Mouse (Mus musculus) lung, embryonic 16.5 days (tissue): ENCODE results near the gene Olfr766-ps1. TPM values are rescaled to one million over a fixed set of nuclear protein-coding genes. Genes with fewer than 3 reads are reported as not detected.
"Not testable (repeated sequence)": the region's sequence is repeated elsewhere in the genome, so short reads cannot be mapped to it uniquely, and the experiment has no call there.

Source experiments
- ATAC-seq: fragments of 200-750 bp; cut with Nextera tagmentation; 2 replicates; pipeline ENCODE4 v1.8.0; 2017; ENCODE audit warnings: low read depth, mild to moderate bottlenecking, moderate library complexity
- H3K27ac ChIP-seq: fragments of 300-500 bp; sonication (generic); 2 replicates; pipeline ENCODE4 v1.5.1; 2014; ENCODE audit warnings: mild to moderate bottlenecking, control low read depth, low read length
- H3K27me3 ChIP-seq: fragments of 300-500 bp; sonication (generic); 2 replicates; pipeline ENCODE4 v1.6.1; 2014; ENCODE audit warnings: low read depth, low read length, mixed read lengths; ENCODE audit not compliant: control insufficient read depth, insufficient read depth
- H3K36me3 ChIP-seq: fragments of 300-500 bp; sonication (generic); 2 replicates; pipeline ENCODE4 v1.6.1; 2014; ENCODE audit warnings: low read length; ENCODE audit not compliant: control insufficient read depth, insufficient read depth
- H3K4me1 ChIP-seq: fragments of 300-500 bp; sonication (generic); replicated peaks from 2 replicates; pipeline ENCODE4 v1.6.1; 2014; ENCODE audit warnings: low read length, mixed read lengths; ENCODE audit not compliant: control insufficient read depth, insufficient read depth
- H3K4me2 ChIP-seq: fragments of 300-500 bp; sonication (generic); 2 replicates; pipeline ENCODE4 v1.6.1; 2014; ENCODE audit warnings: low read depth, low read length, control low read depth
- H3K4me3 ChIP-seq: fragments of 300-500 bp; sonication (generic); 2 replicates; pipeline ENCODE4 v1.5.1; 2014; ENCODE audit warnings: mild to moderate bottlenecking, low read length, control low read depth
- H3K9ac ChIP-seq: fragments of 300-500 bp; sonication (generic); 2 replicates; pipeline ENCODE4 v1.6.1; 2014; ENCODE audit warnings: low read length, control low read depth
- H3K9me3 ChIP-seq: fragments of 300-500 bp; sonication (generic); 2 replicates; pipeline ENCODE4 v1.6.1; 2016; ENCODE audit warnings: low read length; ENCODE audit not compliant: control insufficient read depth
- WGBS: fragments of 180-500 bp; shearing (Covaris S2); extraction: QIAGEN DNeasy Blood & Tissue Kit; methylation state at CpG from one replicate; pipeline ENCODE4 v1.1.7; 2014; 5-methylcytosine and 5-hydroxymethylcytosine counted together
- polyA plus RNA-seq: library from polyadenylated mRNA; unstranded; fragments of >200 nt; fragmentation: Nextera tagmentation; extraction: Ambion mirVana; gene quantifications from 2 replicates; pipeline ENCODE4 v1.2.1, GENCODE M21; 2015

Olfr766-ps1 gene
- not detected in 2 replicates for polyA plus RNA-seq

DNA sequence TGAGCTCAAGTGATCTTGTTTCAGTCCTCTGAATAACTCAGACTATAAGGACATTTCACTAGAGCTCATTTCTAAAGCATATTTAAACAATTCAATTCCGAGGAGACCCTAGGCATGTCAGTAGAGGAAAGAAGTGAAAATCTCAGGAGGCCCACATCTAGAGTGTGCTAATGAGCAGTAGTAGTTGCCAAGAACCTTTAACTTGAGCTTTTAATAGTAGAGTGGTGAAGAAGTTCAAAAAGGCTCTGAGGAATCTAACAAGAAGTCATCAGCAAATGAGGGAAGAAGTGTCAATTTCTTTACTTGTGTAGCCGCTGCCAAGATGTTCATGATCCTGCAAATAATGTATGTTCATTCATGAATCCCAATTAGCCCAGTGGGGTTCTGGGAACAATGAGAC is at the start of gene Olfr766-ps1:
Gene Olfr766-ps1 (minus strand): TSS at position 101 of the 400 bp plus-strand sequence.
- Histone ChIP-seq H3K9me3 (no peaks in the 10 kb centered on the region), H3K27me3 (no peaks in the 10 kb centered on the region), H3K9ac (no peak within 1 kb of the TSS), H3K4me3 (no peak within 1 kb of the TSS), H3K27ac (no peak within 1 kb of the TSS), H3K36me3 (no peaks in the 10 kb centered on the region), H3K4me2 (no peak within 1 kb of the TSS), H3K4me1 (no peaks in the 10 kb centered on the region)
- ATAC-seq = no peak
- WGBS = 76% methylated on average over 2 of the region's 2 CpGs

DNA sequence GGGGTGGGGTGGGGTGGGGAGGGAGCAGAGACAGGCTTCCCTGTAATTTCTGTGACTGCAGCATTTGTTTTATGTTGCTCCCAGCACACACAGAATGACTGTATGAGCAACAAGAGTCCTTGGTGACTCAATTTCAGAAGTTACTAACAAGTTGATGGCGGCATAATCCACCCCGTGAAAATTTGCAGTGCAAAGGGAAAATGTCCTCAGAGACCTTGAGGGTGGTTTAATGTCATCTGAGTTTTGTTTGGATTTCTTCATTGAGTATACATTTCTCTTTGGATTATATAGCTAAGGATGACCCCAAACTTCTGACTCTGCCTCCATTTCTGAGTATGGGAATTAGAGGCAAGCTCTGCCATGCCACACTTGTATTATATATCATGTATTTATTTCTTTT is 49.0 kb upstream of the Olfr766-ps1 start, which contains the start of gene Olfr769:
Gene Olfr769 (minus strand): TSS at position 101 of the 400 bp plus-strand sequence.
- Histone ChIP-seq H3K4me2 (no peak within 1 kb of the TSS), H3K9me3 (no peaks in the 10 kb centered on the region), H3K4me1 (no peaks in the 10 kb centered on the region), H3K36me3 (no peaks in the 10 kb centered on the region), H3K27me3 (no peaks in the 10 kb centered on the region), H3K27ac (no peak within 1 kb of the TSS), H3K9ac (no peak within 1 kb of the TSS), H3K4me3 (no peak within 1 kb of the TSS)
- WGBS = 74% methylated on average over 2 of the region's 2 CpGs
- ATAC-seq = no peak

DNA sequence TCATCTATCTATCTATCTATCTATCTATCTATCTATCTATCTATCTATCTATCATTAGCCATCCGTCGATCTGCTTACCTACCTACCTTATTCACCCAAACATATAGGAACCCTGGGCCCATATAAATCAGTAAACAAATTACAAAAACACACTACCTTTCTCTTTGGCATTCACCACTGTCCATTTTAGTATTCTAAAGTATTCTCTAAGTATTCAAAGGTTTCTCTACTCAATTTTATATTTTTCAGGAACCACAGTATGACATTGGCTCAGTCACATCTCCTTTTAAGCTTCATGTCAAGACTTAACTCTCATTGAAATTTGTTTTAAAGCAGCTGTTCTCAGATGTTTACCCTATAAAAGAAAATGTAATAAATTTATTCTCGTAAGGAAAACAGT is 46.4 kb upstream of the Olfr766-ps1 start:
- no peak for ATAC-seq
- 80% methylated on average over 3 of the region's 3 CpGs for WGBS
- Histone ChIP-seq H3K4me1 (no peaks in the 10 kb centered on the region), H3K4me3 (no peak overlapping the region), H3K27ac (no peak overlapping the region), H3K36me3 (no peaks in the 10 kb centered on the region), H3K9ac (no peak overlapping the region), H3K4me2 (no peak overlapping the region), H3K9me3 (no peaks in the 10 kb centered on the region), H3K27me3 (no peaks in the 10 kb centered on the region)

DNA sequence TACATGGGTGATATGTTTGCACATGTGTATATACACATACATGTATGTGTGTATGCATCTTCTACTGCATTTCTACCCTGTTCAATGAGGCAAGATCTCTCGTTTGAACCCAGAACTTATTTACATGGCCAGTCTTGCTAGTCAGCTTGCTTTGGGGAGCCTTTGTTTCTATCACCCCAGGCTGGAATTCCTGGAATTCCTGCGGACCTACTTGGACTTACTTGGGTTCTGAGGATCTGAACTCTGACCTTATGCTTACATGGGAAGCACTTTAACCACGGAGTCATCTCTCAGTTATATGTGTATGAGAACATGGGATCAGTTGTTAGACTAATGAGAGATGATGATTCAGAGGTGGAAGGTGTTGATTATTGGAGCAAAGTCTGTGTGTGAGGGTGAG is 32.5 kb upstream of the Olfr766-ps1 start:
- Histone ChIP-seq H3K4me3 (no peak overlapping the region), H3K36me3 (no peaks in the 10 kb centered on the region), H3K4me2 (no peak overlapping the region), H3K9me3 (no peaks in the 10 kb centered on the region), H3K27ac (no peak overlapping the region), H3K4me1 (no peaks in the 10 kb centered on the region), H3K9ac (no peak overlapping the region), H3K27me3 (no peaks in the 10 kb centered on the region)
- ATAC-seq = no peak
- WGBS = 27% methylated on average over 3 of the region's 3 CpGs

DNA sequence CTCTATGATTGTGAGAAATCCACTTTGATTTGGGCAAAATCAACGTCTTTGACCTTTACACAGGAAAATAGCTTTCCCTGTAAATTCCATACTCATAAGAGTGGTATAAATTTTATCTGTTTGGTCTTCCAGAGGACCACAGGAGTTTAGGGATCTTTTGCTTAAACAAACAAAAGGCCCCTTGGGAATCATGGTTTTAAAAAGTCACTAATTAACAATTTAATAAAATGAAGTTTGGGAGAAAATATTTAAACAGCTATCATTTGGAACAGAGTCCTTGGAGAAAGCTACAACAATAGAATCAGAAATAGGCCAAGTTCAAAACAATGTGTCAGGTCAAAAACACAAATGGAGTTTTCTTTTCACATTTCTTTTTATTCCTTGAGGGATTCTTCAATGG is 30.5 kb upstream of the Olfr766-ps1 start, which contains the start of gene Olfr768:
Gene Olfr768 (minus strand): TSS at position 101 of the 400 bp plus-strand sequence.
- ATAC-seq = no peak
- H3K4me3 ChIP-seq = no peak within 1 kb of the TSS
- H3K9ac ChIP-seq = no peak within 1 kb of the TSS
- no peaks in the 10 kb centered on the region for H3K9me3 ChIP-seq
- H3K4me2 ChIP-seq = no peak within 1 kb of the TSS
- no peak within 1 kb of the TSS for H3K27ac ChIP-seq
- no peaks in the 10 kb centered on the region for H3K27me3 ChIP-seq
- no peaks in the 10 kb centered on the region for H3K36me3 ChIP-seq
- no peaks in the 10 kb centered on the region for H3K4me1 ChIP-seq
- 61% methylated on average over 1 of the region's 1 CpGs for WGBS

DNA sequence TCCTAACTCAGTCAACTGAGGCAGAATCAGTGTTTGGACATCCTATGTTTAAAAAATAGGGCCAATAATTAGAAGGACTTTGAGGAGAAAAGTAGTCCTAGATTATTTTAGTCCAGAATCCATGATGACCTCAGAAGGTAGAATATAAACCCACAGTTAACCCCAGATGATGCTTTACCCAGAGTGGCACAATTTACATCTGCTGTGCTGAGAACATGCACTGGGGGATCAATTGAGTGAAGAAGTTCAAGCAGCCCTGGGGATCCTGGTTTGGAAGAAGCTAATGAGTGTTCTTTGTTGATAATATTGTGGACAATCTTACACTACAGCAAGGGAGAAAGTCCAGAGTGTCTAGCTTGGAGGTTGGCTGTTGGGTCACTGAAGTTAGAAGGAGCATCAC is 14.0 kb upstream of the Olfr766-ps1 start, which contains the start of gene Olfr767:
Gene Olfr767 (minus strand): TSS at position 101 of the 400 bp plus-strand sequence.
- not testable (repeated sequence) for H3K4me1 ChIP-seq, H3K27ac ChIP-seq, H3K9ac ChIP-seq, H3K4me2 ChIP-seq, H3K9me3 ChIP-seq, H3K4me3 ChIP-seq, H3K36me3 ChIP-seq, ATAC-seq, H3K27me3 ChIP-seq

DNA sequence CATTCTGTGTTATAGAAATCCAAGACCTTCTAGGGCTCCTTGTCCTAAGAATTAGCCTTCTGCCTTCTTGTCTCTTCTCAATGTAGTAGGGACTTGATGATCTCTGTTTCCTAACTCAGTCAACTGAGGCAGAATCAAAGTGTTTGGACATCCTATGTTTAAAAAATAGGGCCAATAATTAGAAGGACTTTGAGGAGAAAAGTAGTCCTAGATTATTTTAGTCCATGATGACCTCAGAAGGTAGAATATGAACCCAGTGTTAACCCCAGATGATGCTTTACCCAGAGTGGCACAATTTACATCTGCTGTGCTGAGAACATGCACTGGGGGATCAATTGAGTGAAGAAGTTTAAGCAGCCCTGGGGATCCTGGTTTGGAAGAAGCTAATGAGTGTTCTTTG is 18.9 kb downstream of the Olfr766-ps1 start, which contains the start of gene Olfr765:
Gene Olfr765 (minus strand): TSS at position 101 of the 400 bp plus-strand sequence.
- H3K4me3 ChIP-seq, H3K4me2 ChIP-seq, H3K27me3 ChIP-seq, H3K9ac ChIP-seq, H3K36me3 ChIP-seq, H3K27ac ChIP-seq, ATAC-seq, H3K9me3 ChIP-seq, H3K4me1 ChIP-seq: not testable (repeated sequence)

DNA sequence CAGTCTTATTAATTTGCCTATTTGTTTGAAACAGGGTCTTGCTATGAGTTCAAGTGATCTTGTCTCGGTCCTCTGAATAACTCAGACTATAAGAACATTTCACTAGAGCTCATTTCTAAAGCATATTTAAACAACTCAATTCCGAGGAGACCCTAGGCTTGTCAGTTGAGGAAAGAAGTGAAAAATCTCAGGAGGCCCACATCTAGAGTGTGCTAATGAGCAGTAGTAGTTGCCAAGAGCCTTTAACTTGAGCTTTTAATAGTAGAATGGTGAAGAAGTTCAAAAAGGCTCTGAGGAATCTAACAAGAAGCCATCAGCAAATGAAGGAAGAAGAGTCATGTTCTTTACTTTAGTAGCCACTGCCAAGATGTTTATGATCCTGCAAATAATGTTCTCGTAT is 29.0 kb downstream of the Olfr766-ps1 start, which contains the start of gene Olfr764-ps1:
Gene Olfr764-ps1 (minus strand): TSS at position 101 of the 400 bp plus-strand sequence.
- Histone ChIP-seq H3K27me3 (no peaks in the 10 kb centered on the region), H3K27ac (no peak within 1 kb of the TSS), H3K4me2 (no peak within 1 kb of the TSS), H3K9ac (no peak within 1 kb of the TSS), H3K4me3 (no peak within 1 kb of the TSS), H3K9me3 (no peaks in the 10 kb centered on the region), H3K4me1 (no peaks in the 10 kb centered on the region), H3K36me3 (no peaks in the 10 kb centered on the region)
- no peak for ATAC-seq
- 68% methylated on average over 3 of the region's 3 CpGs for WGBS

DNA sequence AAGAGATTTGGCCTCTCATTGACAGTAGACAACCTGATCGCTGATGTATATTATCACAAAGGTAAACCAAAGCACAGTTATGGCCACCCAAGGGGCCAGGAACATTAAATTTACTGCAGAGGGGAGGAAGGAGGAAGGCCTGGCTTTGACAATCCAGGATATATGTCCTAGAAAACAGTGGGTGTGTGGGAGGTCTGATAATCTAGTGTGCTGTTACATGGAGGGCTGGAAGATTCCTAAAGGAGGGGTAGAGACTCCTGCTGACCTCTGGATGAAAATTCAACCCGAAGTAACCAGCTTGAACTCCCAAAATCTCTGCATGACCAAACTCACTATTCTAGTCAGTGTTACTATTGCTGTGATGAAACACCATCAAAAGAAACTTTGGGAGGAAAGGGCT is 40.4 kb downstream of the Olfr766-ps1 start:
- 56% methylated on average over 2 of the region's 2 CpGs for WGBS

More for the DNA sequence above, 40.4 kb downstream of the Olfr766-ps1 start:
- Histone ChIP-seq H3K4me3 (no peak overlapping the region), H3K4me1 (no peaks in the 10 kb centered on the region), H3K36me3 (no peaks in the 10 kb centered on the region), H3K4me2 (no peak overlapping the region), H3K9ac (no peak overlapping the region), H3K27ac (no peak overlapping the region), H3K27me3 (no peaks in the 10 kb centered on the region), H3K9me3 (no peaks in the 10 kb centered on the region)
- no peak for ATAC-seq
